ENCODE assay signal across 8 mouse cellular contexts in genomic region chr11:21178343-21178742, GRCm38 (mm10).
A peak's percentile ranks its signal among the peaks of the same experiment; 100 is the strongest.
DNase-seq lines count a peak whose midpoint lies in the region; ATAC-seq lines count a peak whose summit lies in the region.

No protein-coding gene starts in this region.

- no peak overlapping the region for H3K4me2 ChIP-seq in kidney, embryonic 15.5 days

- no peaks in the 10 kb centered on the region for H3K27me3 ChIP-seq in kidney, embryonic 15.5 days

- H3K27ac ChIP-seq in kidney, embryonic 15.5 days, result no peak overlapping the region

- no peaks in the 10 kb centered on the region for H3K9me3 ChIP-seq in kidney, embryonic 15.5 days (replicated peaks)

- H3K36me3 ChIP-seq in kidney, embryonic 15.5 days, result no peaks in the 10 kb centered on the region

- no peak overlapping the region for H3K4me3 ChIP-seq in kidney, embryonic 15.5 days (replicated peaks)

- ATAC-seq in kidney, embryonic 15.5 days (replicated peaks; ENCODE audit: low FRiP score), result no peak

- no peak overlapping the region for H3K9ac ChIP-seq in kidney, embryonic 15.5 days

- H3K4me1 ChIP-seq in kidney, embryonic 15.5 days, result peaks cover 6% of the 10 kb centered on the region

- DNase-seq in kidney, adult 11 months, result peak; percentile 45
- DNase-seq in CD8-positive naive resting alpha-beta T cell, adult 2 months (ENCODE audit: low read depth in 2 of 2, low spot score in 2 of 2), result peak; percentile 47 to 69
- peak; percentile 42 for DNase-seq in adrenal gland, adult 2 months
- peak; percentile 14 for DNase-seq in gastrocnemius, postnatal 25 days
- peak; percentile 37 for DNase-seq in layer of hippocampus, adult 9-11 months
- peak; percentile 20 for DNase-seq in retina, postnatal 7 days (ENCODE audit: low read depth, low spot score)
- DNase-seq in yolk sac, embryonic 10.5 days (ENCODE audit: low spot score), result no peak

- 48% methylated on average over 4 of the region's 4 CpGs for WGBS in kidney, embryonic 15.5 days
